9 mouse cellular contexts compared by ENCODE assay signal in genomic region chr16:4777905-4778609, GRCm38 (mm10). TPM values are rescaled to one million over a fixed set of nuclear protein-coding genes. Genes with fewer than 3 reads are reported as not detected.
DNase-seq lines count a peak whose midpoint lies in the region; ATAC-seq and TF ChIP-seq lines count a peak whose summit lies in the region.
"Had no signal": no experiment of that assay in that cellular context is flagged by ENCODE, and none has a peak within 500 bp of the region (broad histone marks: within the 10 kb centered on the region; RNA-seq: fewer than 3 reads in every experiment).

No protein-coding gene starts in this region.

- no peak for TF ChIP-seq CTCF in layer of hippocampus, adult 2 months (conservative IDR thresholded peaks at IDR 0.05)
- no peak for TF ChIP-seq CTCF in bone marrow macrophage, adult 2 months (IDR thresholded peaks at IDR 0.05; ENCODE audit: low read depth, low read length)
- no peak for TF ChIP-seq CTCF in intestine, postnatal 0 days (IDR thresholded peaks at IDR 0.05; ENCODE audit: low read depth)
- no peak for TF ChIP-seq CTCF in thymus, adult 2 months (IDR thresholded peaks at IDR 0.05; ENCODE audit: borderline replicate concordance, control insufficient read depth, extremely low read depth, insufficient read depth, low read length, poor library complexity)

- H3K9ac ChIP-seq in intestine, postnatal 0 days (ENCODE audit: low read depth, low read length) = no peak overlapping the region
- H3K9ac ChIP-seq in stomach, embryonic 16.5 days (ENCODE audit: low read length) = no peak overlapping the region

- TF ChIP-seq POLR2A in bone marrow macrophage, adult 2 months (IDR thresholded peaks at IDR 0.05; ENCODE audit: borderline replicate concordance, low read depth, low read length) = no peak
- TF ChIP-seq POLR2A in thymus, adult 2 months (IDR thresholded peaks at IDR 0.05; ENCODE audit: control insufficient read depth, extremely low read depth, insufficient read depth, low read length, poor library complexity) = no peak

- DNase-seq in layer of hippocampus, adult 2 months (ENCODE audit: low spot score in 2 of 2) = peak; percentile 39 to 47
- DNase-seq in layer of hippocampus, postnatal 25 days (ENCODE audit: extremely low spot score in 1 of 2, low spot score in 1 of 2) = no peak
- no peak for DNase-seq in thymus, adult 2 months
- no peak for DNase-seq in urinary bladder, postnatal 4 days (ENCODE audit: low spot score in 2 of 2)

- H3K4me1 ChIP-seq in bone marrow macrophage, adult 2 months (ENCODE audit: control insufficient read depth, insufficient read depth, low read length) = peaks cover 55% of the 10 kb centered on the region
- peaks cover 30% of the 10 kb centered on the region for H3K4me1 ChIP-seq in intestine, postnatal 0 days (replicated peaks; ENCODE audit: control insufficient read depth, insufficient read depth, low read length)
- peaks cover 20% of the 10 kb centered on the region for H3K4me1 ChIP-seq in stomach, embryonic 16.5 days (ENCODE audit: control insufficient read depth, insufficient read depth, low read length)
- H3K4me1 ChIP-seq in thymus, adult 2 months (replicated peaks; ENCODE audit: control insufficient read depth, insufficient read depth, low read length) = peaks cover 20% of the 10 kb centered on the region

- H3K27ac ChIP-seq in layer of hippocampus, adult 2 months = peak overlapping the region; percentile 100
- H3K27ac ChIP-seq in bone marrow macrophage, adult 2 months (ENCODE audit: insufficient read depth, low read depth, low read length) = peak overlapping the region; percentile 74
- H3K27ac ChIP-seq in intestine, postnatal 0 days (ENCODE audit: low read depth, low read length) = peak overlapping the region; percentile 65
- H3K27ac ChIP-seq in stomach, embryonic 16.5 days (ENCODE audit: low read length) = peak overlapping the region; percentile 17; the same call in 1 of the 2 replicates
- H3K27ac ChIP-seq in thymus, adult 2 months (ENCODE audit: control insufficient read depth, insufficient read depth, low read length) = no peak overlapping the region

- no peak overlapping the region for H3K4me3 ChIP-seq in layer of hippocampus, adult 2 months
- H3K4me3 ChIP-seq in bone marrow macrophage, adult 2 months (ENCODE audit: insufficient read depth, low read length) = no peak overlapping the region
- no peak overlapping the region for H3K4me3 ChIP-seq in intestine, postnatal 0 days (ENCODE audit: low read depth, low read length)
- H3K4me3 ChIP-seq in stomach, embryonic 16.5 days (replicated peaks; ENCODE audit: low read length) = no peak overlapping the region
- H3K4me3 ChIP-seq in thymus, adult 2 months (ENCODE audit: control insufficient read depth, insufficient read depth, low read length) = no peak overlapping the region

- no peaks in the 10 kb centered on the region for H3K27me3 ChIP-seq in intestine, postnatal 0 days (replicated peaks; ENCODE audit: control insufficient read depth, insufficient read depth, low read length)
- H3K27me3 ChIP-seq in stomach, embryonic 16.5 days (ENCODE audit: control insufficient read depth, insufficient read depth, low read length) = no peaks in the 10 kb centered on the region
- no peaks in the 10 kb centered on the region for H3K27me3 ChIP-seq in thymus, adult 2 months (ENCODE audit: control insufficient read depth, insufficient read depth, low read length)

- H3K36me3 ChIP-seq in intestine, postnatal 0 days (ENCODE audit: control insufficient read depth, insufficient read depth) = peaks cover 9% of the 10 kb centered on the region; the same call in 1 of the 2 replicates
- H3K36me3 ChIP-seq in stomach, embryonic 16.5 days (ENCODE audit: control insufficient read depth, insufficient read depth, low read length) = no peaks in the 10 kb centered on the region
- H3K36me3 ChIP-seq in thymus, adult 2 months (ENCODE audit: control insufficient read depth, insufficient read depth, low read length) = no peaks in the 10 kb centered on the region

- WGBS in intestine, postnatal 0 days = 41% methylated on average over 4 of the region's 4 CpGs
- WGBS in stomach, embryonic 16.5 days = 86% methylated on average over 4 of the region's 4 CpGs
- 95% methylated on average over 4 of the region's 4 CpGs for WGBS in thymus, adult 2 months

- H3K4me2 ChIP-seq in intestine, postnatal 0 days (replicated peaks; ENCODE audit: low read depth) = 0 out of 2 replicates have a peak overlapping the region, but pooled peaks have one; percentile 17
- H3K4me2 ChIP-seq in stomach, embryonic 16.5 days (ENCODE audit: low read depth, low read length) = no peak overlapping the region

- no peaks in the 10 kb centered on the region for H3K9me3 ChIP-seq in intestine, postnatal 0 days (ENCODE audit: control insufficient read depth)
- H3K9me3 ChIP-seq in stomach, embryonic 16.5 days (replicated peaks; ENCODE audit: control insufficient read depth, low read length) = no peaks in the 10 kb centered on the region

- peak; percentile 95 for ATAC-seq in intestine, postnatal 0 days
- peak; percentile 81 for ATAC-seq in stomach, embryonic 16.5 days (ENCODE audit: insufficient read depth, low FRiP score)
- ATAC-seq: hindbrain, embryonic 16.5 days had no signal

RNA-seq across cellular contexts. Expression of gene Cdip1, which starts 12.0 kb away (rescaled TPM):
- total RNA-seq in layer of hippocampus, adult 2 months (2021) = 100 to 1,000 TPM; 230 to 241 TPM
- total RNA-seq in layer of hippocampus, postnatal 25 days (2021) = 100 to 1,000 TPM; 237 to 239 TPM
- polyA plus RNA-seq in bone marrow macrophage, adult 2 months (2012; ENCODE audit: insufficient read depth, insufficient read length, missing spikeins) = 32.4 and 32.9 TPM in 2 replicates
- 68.0 and 75.2 TPM in 2 replicates for polyA plus RNA-seq in intestine, postnatal 0 days (2015; fragmentation: Nextera tagmentation; extraction: Ambion mirVana)
- 75.8 and 82.0 TPM in 2 replicates for polyA plus RNA-seq in stomach, embryonic 16.5 days (2015; fragmentation: Nextera tagmentation; extraction: Ambion mirVana)
- 112 and 119 TPM in 2 replicates for polyA plus RNA-seq in thymus, adult 2 months (2012; rRNA removed)

RNA-seq across cellular contexts. Expression of gene Hmox2, which starts 51.9 kb away (rescaled TPM):
- 10 to 100 TPM; 91.8 to 92.0 TPM for total RNA-seq in layer of hippocampus, adult 2 months (2021)
- total RNA-seq in layer of hippocampus, postnatal 25 days (2021) = 10 to 100 TPM; 87.7 to 98.0 TPM
- 230 and 252 TPM in 2 replicates for polyA plus RNA-seq in bone marrow macrophage, adult 2 months (2012; ENCODE audit: insufficient read depth, insufficient read length, missing spikeins)
- 63.1 and 64.3 TPM in 2 replicates for polyA plus RNA-seq in intestine, postnatal 0 days (2015; fragmentation: Nextera tagmentation; extraction: Ambion mirVana)
- polyA plus RNA-seq in stomach, embryonic 16.5 days (2015; fragmentation: Nextera tagmentation; extraction: Ambion mirVana) = 83.3 and 85.2 TPM in 2 replicates
- polyA plus RNA-seq in thymus, adult 2 months (2012; rRNA removed) = 44.4 and 54.7 TPM in 2 replicates

RNA-seq across cellular contexts. Expression of gene 4930562C15Rik, which starts 57.2 kb away (rescaled TPM):
- not detected for total RNA-seq in layer of hippocampus, adult 2 months (2021)
- total RNA-seq in layer of hippocampus, postnatal 25 days (2021) = not detected
- polyA plus RNA-seq in bone marrow macrophage, adult 2 months (2012; ENCODE audit: insufficient read depth, insufficient read length, missing spikeins) = not detected in 2 replicates
- polyA plus RNA-seq in intestine, postnatal 0 days (2015; fragmentation: Nextera tagmentation; extraction: Ambion mirVana) = not detected in 2 replicates
- polyA plus RNA-seq in stomach, embryonic 16.5 days (2015; fragmentation: Nextera tagmentation; extraction: Ambion mirVana) = 0.27 and 0.47 TPM in 2 replicates
- polyA plus RNA-seq in thymus, adult 2 months (2012; rRNA removed) = 0.13 TPM in 1 of 2 replicates, not detected in the other
- total RNA-seq: left cerebral cortex, postnatal 4 days had no signal

RNA-seq across cellular contexts. Expression of gene Nmral1, which starts 58.9 kb away (rescaled TPM):
- 10 to 100 TPM; 16.8 to 17.4 TPM for total RNA-seq in layer of hippocampus, adult 2 months (2021)
- 10 to 100 TPM; 16.0 to 17.7 TPM for total RNA-seq in layer of hippocampus, postnatal 25 days (2021)
- 16.0 and 18.7 TPM in 2 replicates for polyA plus RNA-seq in bone marrow macrophage, adult 2 months (2012; ENCODE audit: insufficient read depth, insufficient read length, missing spikeins)
- polyA plus RNA-seq in intestine, postnatal 0 days (2015; fragmentation: Nextera tagmentation; extraction: Ambion mirVana) = 10.2 and 11.6 TPM in 2 replicates
- polyA plus RNA-seq in stomach, embryonic 16.5 days (2015; fragmentation: Nextera tagmentation; extraction: Ambion mirVana) = 44.7 and 45.6 TPM in 2 replicates
- polyA plus RNA-seq in thymus, adult 2 months (2012; rRNA removed) = 25.6 and 27.2 TPM in 2 replicates

Comparison
In these comparisons a context has a peak if more than half of its experiments do, and no peak if none do; other contexts are left out.
1. DNase-seq: peak in layer of hippocampus, adult 2 months (2 of 2); none in layer of hippocampus, postnatal 25 days (0 of 2), thymus, adult 2 months (single experiment) and urinary bladder, postnatal 4 days (0 of 2).